Mouse (Mus musculus) heart, postnatal 0 days (tissue): Measurements from ENCODE around the gene Fam240b.

Experiments
- CTCF ChIP-seq: IDR thresholded peaks from 2 replicates; pipeline ENCODE4 v1.5.1; 2016; ENCODE audit warnings: antibody characterized with exemption, control low read depth, low read depth
- EP300 ChIP-seq: IDR thresholded peaks from 2 replicates; pipeline ENCODE4 v1.6.1; 2016; ENCODE audit warnings: antibody characterized with exemption, low read depth

DNA sequence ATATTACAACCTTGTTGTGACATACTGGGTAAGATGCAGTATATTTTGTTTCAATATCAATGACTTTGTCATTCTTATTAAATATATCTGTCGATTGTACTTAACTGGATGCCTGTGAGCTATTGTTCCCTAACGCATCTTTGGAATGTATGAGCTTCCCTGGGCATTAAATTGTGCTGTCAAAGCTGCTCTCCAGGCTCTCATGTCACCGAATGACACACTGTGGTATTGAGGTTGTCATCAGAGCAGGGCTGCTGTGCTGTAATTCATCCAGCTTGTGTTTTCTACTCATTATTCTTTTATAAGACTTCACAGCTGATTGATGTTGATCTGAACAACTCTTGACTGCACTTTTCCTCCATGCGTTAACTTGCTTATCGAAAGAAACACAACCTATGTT, 32.5 kb upstream of the Fam240b start:
- no peak for TF ChIP-seq CTCF
- no peak for TF ChIP-seq EP300
